Mouse (Mus musculus): ENCODE results near the gene 1810024B03Rik.

1810024B03Rik gene

DNA sequence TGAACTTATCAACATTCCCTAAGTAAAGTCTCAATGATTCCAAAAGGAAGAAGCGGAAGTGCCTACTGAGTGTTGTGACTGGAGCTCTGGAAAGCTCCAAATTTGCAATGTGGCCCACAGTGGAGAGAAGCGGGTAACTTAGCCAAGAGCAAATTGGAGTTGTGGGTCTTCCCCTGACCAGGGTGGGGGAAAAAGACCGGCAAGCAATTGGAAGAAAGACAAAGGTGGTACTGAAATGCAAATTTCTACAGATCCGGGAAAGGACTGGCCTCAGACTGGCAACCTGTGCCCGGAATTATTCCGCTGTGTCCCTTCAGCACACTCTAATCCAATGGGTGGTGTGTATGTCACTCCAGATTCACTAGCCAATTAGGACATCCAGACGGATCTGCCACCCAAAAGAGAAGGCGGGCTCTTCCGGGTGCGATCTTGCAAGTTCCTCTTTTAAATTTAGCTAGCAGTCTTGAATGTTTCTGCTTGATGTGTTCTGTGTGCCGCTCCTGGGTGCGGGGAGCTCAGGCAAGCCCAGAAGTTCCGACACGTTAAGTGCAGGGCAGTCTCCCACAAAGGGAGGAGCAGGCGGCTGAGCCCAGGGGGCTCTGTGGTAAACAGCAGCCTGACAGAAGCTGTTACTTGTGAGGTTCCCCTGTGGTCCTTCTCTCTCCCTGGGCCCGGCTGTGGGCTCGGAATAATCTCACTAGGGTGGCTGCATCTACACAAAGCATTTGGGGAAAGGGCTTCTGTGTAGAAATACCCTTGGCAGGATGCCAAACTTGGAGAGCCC is 25.3 kb downstream of the 1810024B03Rik start:
- peak; percentile 87 for DNase-seq (ENCODE audit: inconsistent ontology term)

DNA sequence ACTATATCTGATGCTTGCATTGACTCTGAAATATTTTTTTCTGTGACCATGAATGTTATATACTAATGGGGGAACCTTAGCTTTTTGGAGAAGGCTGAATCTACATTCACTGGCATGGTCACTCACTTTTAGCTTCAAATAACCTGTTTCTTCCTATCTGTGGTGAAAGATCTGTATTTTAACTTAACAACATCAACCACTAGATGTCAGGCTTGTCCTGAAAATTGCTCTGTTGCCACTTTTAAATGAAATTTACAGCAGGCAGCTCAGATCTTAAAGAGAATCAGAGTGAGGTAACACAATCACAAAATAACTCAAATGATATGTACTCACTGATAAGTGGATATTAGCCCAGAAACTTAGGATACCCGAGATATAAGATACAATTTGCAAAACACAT is 41.8 kb downstream of the 1810024B03Rik start:
- DNase-seq (ENCODE audit: inconsistent ontology term) = peak; percentile 20

DNA sequence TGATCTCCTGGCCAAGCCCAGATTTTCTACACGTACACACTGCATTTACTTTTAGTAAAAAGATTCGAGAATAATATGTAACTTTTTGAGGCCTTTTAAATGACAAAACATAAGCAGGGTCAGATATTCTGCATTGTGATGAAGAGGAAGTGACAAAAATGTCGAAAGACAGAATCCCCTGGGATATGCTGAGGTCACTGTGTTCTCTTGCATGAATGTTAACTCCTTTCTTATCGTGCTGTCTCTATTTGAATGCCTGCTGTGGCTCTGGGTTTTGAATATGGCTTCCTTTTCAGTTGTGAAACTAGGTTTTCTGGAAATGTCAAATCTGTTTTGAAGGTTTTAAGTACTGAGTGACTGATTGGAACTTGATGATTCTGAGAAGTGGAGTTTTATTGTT is 42.4 kb downstream of the 1810024B03Rik start:
- no peak for DNase-seq (ENCODE audit: inconsistent ontology term)

DNA sequence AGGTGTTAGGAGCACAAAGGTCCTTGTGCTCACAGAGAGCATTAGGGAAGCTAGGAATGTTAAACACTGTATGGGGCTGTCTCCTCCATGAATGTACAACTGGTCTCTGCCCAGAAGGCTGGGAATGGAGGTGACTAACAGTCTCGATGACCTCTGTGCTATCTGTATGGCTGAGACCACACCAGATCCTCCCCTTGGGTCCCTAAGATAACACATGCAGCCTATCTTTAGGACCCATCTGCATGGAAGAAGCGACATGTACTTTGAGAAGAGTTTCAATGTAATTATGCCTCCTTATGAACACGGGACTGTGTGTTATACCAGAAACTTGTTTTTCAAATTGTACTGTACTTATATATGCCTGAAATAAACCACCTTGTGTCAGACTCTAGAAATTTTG is 62.4 kb downstream of the 1810024B03Rik start:
- DNase-seq (ENCODE audit: inconsistent ontology term) = no peak

DNA sequence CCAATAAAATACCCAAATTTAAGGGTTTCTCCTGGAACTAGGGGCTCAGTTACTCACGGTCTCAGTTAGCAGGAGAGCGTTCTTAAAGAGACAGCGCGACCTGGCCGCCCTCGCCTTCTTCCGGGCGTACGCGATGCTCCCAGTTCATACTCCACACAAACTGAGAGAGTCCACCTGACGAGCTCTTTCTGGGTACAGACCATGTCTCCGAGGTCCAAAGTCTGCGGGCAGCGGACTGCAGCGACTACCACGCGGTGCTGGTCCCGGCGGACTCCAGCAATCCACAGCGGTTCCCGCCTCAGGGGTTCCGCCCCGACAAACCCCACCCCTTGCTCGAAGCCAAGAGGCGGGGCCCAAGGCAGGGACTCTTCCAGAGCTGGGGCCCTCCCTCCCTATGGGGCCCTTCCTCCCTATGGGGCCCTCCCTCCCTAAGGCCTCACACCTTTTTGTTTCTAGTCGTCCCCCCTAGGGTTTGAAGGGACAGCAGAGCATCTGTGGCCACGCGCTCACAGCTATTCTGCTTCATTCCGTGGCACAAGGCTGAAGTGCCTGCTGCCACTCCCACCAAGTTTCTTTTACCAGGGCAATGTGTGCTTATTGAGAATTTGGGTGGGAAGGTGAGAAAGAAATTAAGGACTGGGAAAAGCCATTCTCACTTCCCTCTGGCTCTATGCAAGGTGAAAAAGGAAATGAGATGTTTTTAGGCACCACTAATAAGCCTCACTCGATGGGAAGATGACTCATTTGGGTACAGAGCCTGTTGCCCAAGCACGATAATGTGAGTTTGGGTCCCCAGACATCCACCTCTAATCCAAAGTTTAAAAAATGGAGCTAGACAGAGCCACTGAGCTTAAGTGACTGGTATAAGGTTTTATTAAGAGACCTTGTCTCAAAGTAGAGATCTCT is 64.7 kb downstream of the 1810024B03Rik start, which contains the start of gene Itpripl1:
Gene Itpripl1, minus strand, starts transcription at position 285 of the 906 bp plus-strand sequence.
- peak; percentile 80 for DNase-seq (ENCODE audit: inconsistent ontology term)

DNA sequence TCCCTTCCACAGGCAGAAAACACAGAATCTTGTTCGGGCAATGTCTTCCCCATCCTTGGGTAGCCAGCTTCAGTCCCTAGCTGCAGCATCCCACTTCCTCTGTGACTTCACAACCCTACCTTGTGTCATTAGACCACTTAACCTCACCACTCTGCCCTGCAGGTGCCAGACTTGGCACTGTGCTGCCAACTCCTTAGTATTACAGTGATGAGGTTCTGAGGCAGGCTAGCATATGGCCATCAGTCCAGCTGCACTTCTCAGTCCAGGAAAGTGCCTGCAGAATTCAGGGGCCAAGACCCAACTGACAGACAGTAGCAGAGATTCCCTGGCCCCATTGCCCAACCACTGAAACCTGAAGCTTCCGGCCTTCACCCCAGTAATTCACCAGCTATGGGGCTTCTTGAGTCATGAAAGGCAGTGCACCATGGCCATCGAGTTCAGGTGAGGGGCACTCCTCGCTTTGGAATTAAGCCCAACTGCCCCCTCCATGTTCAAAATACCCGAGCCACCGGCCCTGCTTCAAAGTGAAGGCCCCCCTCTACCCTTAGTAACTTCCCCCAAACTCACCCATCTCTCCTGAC is 65.4 kb downstream of the 1810024B03Rik start:
- DNase-seq (ENCODE audit: inconsistent ontology term) = no peak

DNA sequence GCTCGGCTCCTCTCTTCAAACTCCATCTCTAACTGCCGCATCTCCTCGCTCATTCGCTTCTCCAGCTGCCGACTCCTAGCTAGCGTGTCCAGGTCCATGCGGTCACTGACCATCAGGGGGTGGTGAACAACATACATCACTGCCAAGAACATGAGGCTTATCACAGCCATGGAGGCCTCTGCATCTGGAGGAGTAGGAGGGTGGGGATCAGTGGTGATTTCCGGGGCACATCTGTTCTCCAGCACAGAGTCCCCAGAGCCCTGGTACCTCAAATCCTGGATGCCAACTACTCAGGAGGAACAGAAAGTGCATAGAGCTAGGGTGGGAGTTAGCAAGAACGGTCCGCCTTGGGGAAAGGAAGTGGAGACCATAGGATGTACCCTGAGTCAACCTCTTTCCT is 66.0 kb downstream of the 1810024B03Rik start:
- DNase-seq (ENCODE audit: inconsistent ontology term) = no peak

DNA sequence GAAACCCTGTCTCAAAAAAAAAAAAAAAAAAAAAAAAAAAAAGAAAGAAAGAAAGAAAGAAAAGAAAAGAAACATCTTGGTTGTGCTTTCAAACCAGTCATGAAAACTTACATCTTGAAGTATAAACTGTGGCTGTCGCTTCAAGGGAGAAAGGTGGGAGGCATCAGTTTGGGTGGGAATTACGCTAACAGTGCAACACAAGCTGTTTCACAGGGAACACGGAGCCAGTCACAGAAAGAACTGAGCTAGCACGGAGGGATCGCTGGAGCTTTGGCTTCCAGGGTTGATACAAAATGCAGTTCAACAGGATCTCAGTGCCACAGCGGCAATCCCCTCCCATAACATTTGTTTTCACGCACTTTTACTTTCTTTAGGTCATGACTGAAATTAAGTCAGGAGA is 68.1 kb downstream of the 1810024B03Rik start:
- DNase-seq (ENCODE audit: inconsistent ontology term) = no peak

DNA sequence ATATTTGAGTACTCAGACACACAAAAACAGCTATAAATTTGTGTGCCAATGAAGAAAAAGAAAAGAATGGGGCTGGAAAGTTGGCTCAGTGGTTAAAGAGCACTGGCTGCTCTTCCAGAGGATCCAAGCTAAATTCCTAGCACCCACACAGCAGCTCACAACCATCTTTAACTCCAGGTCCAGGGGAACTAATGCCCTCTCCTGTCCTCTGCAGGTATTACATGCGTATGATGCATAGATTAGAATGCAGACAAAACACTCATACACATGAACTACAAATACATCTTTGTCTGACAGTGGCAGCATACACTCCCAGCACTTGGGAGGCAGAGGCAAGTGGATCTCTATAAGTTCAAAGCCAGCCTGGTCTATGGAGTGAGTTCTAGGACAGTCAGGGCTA is 68.5 kb downstream of the 1810024B03Rik start:
- no peak for DNase-seq (ENCODE audit: inconsistent ontology term)

DNA sequence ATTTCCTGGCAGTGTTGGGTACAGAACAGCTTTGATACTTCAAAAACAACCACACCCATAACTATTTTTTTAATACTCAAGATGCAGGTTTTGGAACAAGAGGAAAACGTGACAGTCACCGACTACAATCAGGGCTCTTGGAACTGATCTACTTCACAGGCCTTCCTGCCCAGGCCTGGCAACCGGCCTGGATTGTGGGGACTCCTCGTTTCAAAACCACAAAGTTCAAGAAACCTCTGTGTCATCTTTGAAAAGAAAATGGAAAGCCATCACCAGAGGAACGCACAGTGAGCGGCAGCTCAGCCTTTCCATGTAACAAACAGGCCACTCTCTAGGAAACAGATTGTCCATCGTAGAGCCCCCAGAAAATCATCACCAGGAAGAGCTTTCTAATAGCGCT is 69.0 kb downstream of the 1810024B03Rik start:
- peak; percentile 77 for DNase-seq (ENCODE audit: inconsistent ontology term)

DNA sequence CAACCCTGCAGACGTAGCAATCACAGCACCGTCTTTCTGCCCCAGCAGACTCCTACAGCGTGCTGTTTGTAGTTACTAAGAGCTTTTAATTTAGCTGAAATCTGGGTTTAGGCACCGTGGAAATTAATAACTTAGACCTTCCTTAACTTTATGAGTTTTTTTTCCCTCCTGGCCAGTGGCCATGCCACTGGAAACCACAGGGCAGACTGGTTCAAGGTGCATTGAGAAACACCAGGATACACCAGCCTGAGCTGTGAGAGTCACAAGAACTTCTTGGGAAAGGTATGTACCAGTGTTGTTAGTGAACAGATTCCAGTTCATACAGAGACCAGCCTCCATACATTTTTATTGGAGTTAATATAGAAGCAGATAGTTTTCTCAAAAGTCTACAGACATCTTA is 69.6 kb downstream of the 1810024B03Rik start:
- no peak for DNase-seq (ENCODE audit: inconsistent ontology term)

DNA sequence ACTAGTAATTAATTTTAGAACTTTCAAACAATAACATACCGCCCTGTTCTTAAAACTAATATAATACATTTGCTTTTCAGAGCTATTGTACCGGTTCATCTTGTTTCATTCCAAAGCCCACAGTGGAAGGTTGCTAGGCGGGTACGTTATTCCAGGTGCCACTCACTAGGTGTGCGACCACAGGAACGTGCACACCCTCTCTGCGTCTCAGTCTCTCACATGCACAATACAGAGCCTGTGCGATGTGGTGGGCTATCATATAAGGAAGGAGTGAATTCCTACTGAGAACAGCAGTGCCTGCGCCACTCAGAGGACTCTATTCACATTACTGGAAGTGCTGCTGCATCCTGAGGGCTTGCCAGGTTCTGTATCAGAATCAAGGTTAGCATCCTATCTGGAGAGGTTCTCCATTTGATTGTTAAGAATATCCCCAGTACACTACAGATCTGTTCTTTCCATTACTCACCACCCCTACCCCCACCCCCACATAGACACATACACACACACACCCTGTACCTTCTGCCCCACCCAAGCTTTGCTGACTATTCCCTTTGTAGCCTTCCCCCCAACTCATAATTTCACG is 70.2 kb downstream of the 1810024B03Rik start:
- DNase-seq (ENCODE audit: inconsistent ontology term) = no peak

DNA sequence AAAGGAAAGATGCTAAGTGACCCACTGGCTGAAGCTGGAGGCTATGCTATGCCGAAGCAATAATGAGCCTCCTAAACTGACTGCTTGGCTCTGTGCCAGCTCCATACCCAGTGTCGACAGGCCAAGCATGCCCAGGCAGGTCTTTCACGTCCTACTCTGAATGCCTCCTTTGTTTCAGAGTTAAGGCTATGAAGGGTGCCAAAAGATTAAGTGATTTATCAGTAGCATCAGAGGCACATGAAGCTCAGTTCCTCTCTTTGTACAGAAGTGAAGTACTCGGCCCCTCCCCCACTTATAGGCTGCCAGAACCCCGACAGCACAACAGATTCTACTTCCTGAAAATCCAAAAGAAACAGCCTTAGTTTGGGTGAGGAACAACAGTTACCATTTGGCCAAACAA is 71.1 kb downstream of the 1810024B03Rik start:
- DNase-seq (ENCODE audit: inconsistent ontology term) = peak; percentile 77

Data from Muller cell, postnatal 12 days (primary cell).